Mouse (Mus musculus) ES-E14 (cell line): ENCODE measurements around the gene Yeats4. TPM values are rescaled to one million over a fixed set of nuclear protein-coding genes. Genes with fewer than 3 reads are reported as not detected.
A peak's percentile ranks its signal among the peaks of the same experiment; 100 is the strongest.

Source experiments
- DNase-seq: peaks from one replicate; pipeline ENCODE4 v3.0.0-alpha.2; 2013; ENCODE audit warnings: low read depth, low spot score
- H3K27ac ChIP-seq: 2 replicates; pipeline ENCODE4 v1.5.1; 2012; ENCODE audit warnings: low read depth, mild to moderate bottlenecking, low read length, moderate library complexity, mixed read lengths; ENCODE audit not compliant: poor library complexity, insufficient read depth, severe bottlenecking
- H3K36me3 ChIP-seq: 2 replicates; pipeline ENCODE4 v1.6.1; 2012; ENCODE audit warnings: mild to moderate bottlenecking, low read length, moderate library complexity, mixed read lengths; ENCODE audit not compliant: control insufficient read depth, poor library complexity, insufficient read depth, severe bottlenecking
- H3K4me1 ChIP-seq, 2 experiments: fragments of 150-350 bp in 1 of 2; sonication (generic) in 1 of 2; 2 replicates each; pipeline ENCODE4 v1.6.1; 2012; ENCODE audit warnings: low read length in 2 of 2, mild to moderate bottlenecking in 1 of 2, mixed read lengths in 1 of 2; ENCODE audit not compliant: control insufficient read depth in 2 of 2, insufficient read depth in 2 of 2, poor library complexity in 1 of 2
- H3K4me3 ChIP-seq, 2 experiments: fragments of 150-350 bp in 1 of 2; sonication (generic) in 1 of 2; 2 replicates each; pipeline ENCODE4 v1.5.1; 2012; ENCODE audit warnings: low read length in 2 of 2, low read depth in 1 of 2, mild to moderate bottlenecking in 1 of 2, mixed read lengths in 1 of 2; ENCODE audit not compliant: insufficient read depth in 1 of 2, poor library complexity in 1 of 2, severe bottlenecking in 1 of 2
- H3K9ac ChIP-seq: 2 replicates; pipeline ENCODE4 v1.6.1; 2012; ENCODE audit warnings: low read depth, mild to moderate bottlenecking, low read length, mixed read lengths; ENCODE audit not compliant: poor library complexity, insufficient read depth, severe bottlenecking
- H3K9me3 ChIP-seq: fragments of 150-350 bp; sonication (generic); 2 replicates; pipeline ENCODE4 v1.6.1; 2012; ENCODE audit warnings: low read depth, mild to moderate bottlenecking, low read length; ENCODE audit not compliant: control insufficient read depth, insufficient read depth
- CHD2 ChIP-seq: IDR thresholded peaks from 2 replicates; pipeline ENCODE4 v1.6.1; 2014; ENCODE audit warnings: mild to moderate bottlenecking, low read depth, low read length, inconsistent platforms
- HCFC1 ChIP-seq: IDR thresholded peaks from 2 replicates; pipeline ENCODE4 v1.6.1; 2012; ENCODE audit warnings: low read length, inconsistent platforms, borderline replicate concordance; ENCODE audit not compliant: insufficient read depth
- MAFK ChIP-seq: IDR thresholded peaks from 2 replicates; pipeline ENCODE4 v1.6.1; 2014; ENCODE audit warnings: mild to moderate bottlenecking, low read depth, low read length, inconsistent platforms; ENCODE audit not compliant: insufficient read depth
- ZC3H11A ChIP-seq: IDR thresholded peaks from 2 replicates; pipeline ENCODE4 v1.6.1; 2012; ENCODE audit warnings: low read depth, mild to moderate bottlenecking, inconsistent platforms, low read length, borderline replicate concordance
- ZNF384 ChIP-seq: IDR thresholded peaks from 2 replicates; pipeline ENCODE4 v1.6.1; 2012; ENCODE audit warnings: low read depth, low read length, inconsistent platforms
- in situ Hi-C, 2 experiments: fragments of 600-800 bp; cut with MboI; formaldehyde crosslinking; loops; one replicate each; pipeline ENCODE4 v1.15.1; 2025; ENCODE audit warnings: low sequenced_read_pairs in 2 of 2, inconsistent platforms in 1 of 2; ENCODE audit not compliant: unreplicated experiment in 2 of 2
- total RNA-seq: library from RNA; depleted of rRNA; stranded (reverse); fragments of 300-350 nt; gene quantifications from 2 replicates; pipeline ENCODE4 v1.2.3, GENCODE M21; 2012; rRNA removed

Yeats4 gene
- total RNA-seq, 1 experiment: 47.3 TPM

GRCm38 (mm10) chr10:117173566-117174438 is 50.5 kb downstream of the Yeats4 start:
- Histone ChIP-seq H3K4me1 (peaks cover 0 to 9% of the 10 kb centered on the region in 2 experiments; a peak in 1 of 4 replicates), H3K36me3 (no peaks in the 10 kb centered on the region), H3K9ac (no peak overlapping the region), H3K4me3 (peak overlapping the region; percentile 35 to 37), H3K9me3 (no peaks in the 10 kb centered on the region), H3K27ac (no peak overlapping the region; the same call in 1 of the 2 replicates)
- no peak for DNase-seq
- no peak for TF ChIP-seq ZC3H11A
- TF ChIP-seq CHD2: no peak
- TF ChIP-seq ZNF384: no peak
- TF ChIP-seq HCFC1: no peak
- no peak for TF ChIP-seq MAFK
- in situ Hi-C loops: no loop called here

GRCm38 (mm10) chr10:117173111-117173510 is 51.2 kb downstream of the Yeats4 start:
- no peaks in the 10 kb centered on the region for H3K36me3 ChIP-seq
- in situ Hi-C loops: no loop called here
- no peak overlapping the region for H3K4me3 ChIP-seq
- H3K4me1 ChIP-seq: peaks cover 0 to 9% of the 10 kb centered on the region in 2 experiments; a peak in 1 of 4 replicates
- no peaks in the 10 kb centered on the region for H3K9me3 ChIP-seq
- TF ChIP-seq CHD2 (no peak), MAFK (no peak), HCFC1 (no peak), ZC3H11A (no peak), ZNF384 (no peak)
- no peak for DNase-seq
- no peak overlapping the region for H3K9ac ChIP-seq
- no peak overlapping the region for H3K27ac ChIP-seq

- H3K4me3 ChIP-seq: no peak overlapping the region
- H3K9ac ChIP-seq: no peak overlapping the region
- H3K9me3 ChIP-seq: no peaks in the 10 kb centered on the region
- DNase-seq: no peak
- H3K4me1 ChIP-seq: peaks cover 0 to 9% of the 10 kb centered on the region in 2 experiments; a peak in 1 of 4 replicates
- H3K27ac ChIP-seq: no peak overlapping the region
- H3K36me3 ChIP-seq: no peaks in the 10 kb centered on the region
- in situ Hi-C loops: no loop called here
- TF ChIP-seq MAFK (no peak), ZC3H11A (no peak), CHD2 (no peak), ZNF384 (no peak), HCFC1 (no peak)
Measured at GRCm38 (mm10) chr10:117172069-117172468, 52.2 kb downstream of the Yeats4 start.

- in situ Hi-C loops: no loop called here
- Histone ChIP-seq H3K36me3 (no peaks in the 10 kb centered on the region), H3K4me3 (no peak overlapping the region), H3K9ac (no peak overlapping the region), H3K4me1 (no peaks in the 10 kb centered on the region), H3K27ac (peak overlapping the region; percentile 14; the same call in 1 of the 2 replicates), H3K9me3 (no peaks in the 10 kb centered on the region)
- TF ChIP-seq MAFK (peak; percentile 91), CHD2 (no peak)
- no peak for DNase-seq
Measured at GRCm38 (mm10) chr10:117166785-117167425, 57.4 kb downstream of the Yeats4 start.

Other genes starting within 250 kb of the Yeats4 start
- gene Best3, start 238.2 kb downstream of the Yeats4 start, total RNA-seq: 0.21 and 0.36 TPM in 2 replicates
- 0.27 and 0.53 TPM in 2 replicates for gene Lrrc10, start 179.2 kb downstream of the Yeats4 start, total RNA-seq
- 369 and 441 TPM in 2 replicates for gene Cct2, start 160.7 kb downstream of the Yeats4 start, total RNA-seq
- gene Frs2, start 76.0 kb downstream of the Yeats4 start, total RNA-seq: 11.7 and 17.3 TPM in 2 replicates
- gene 9530003J23Rik, start 14.2 kb upstream of the Yeats4 start, total RNA-seq: not detected in 2 replicates
- 0.13 TPM in 1 of 2 replicates, not detected in the other for gene Lyz2, start 57.8 kb upstream of the Yeats4 start, total RNA-seq
- gene Lyz1, start 68.4 kb upstream of the Yeats4 start, total RNA-seq: not detected in 2 replicates
- 116 and 129 TPM in 2 replicates for gene Cpsf6, start 155.5 kb upstream of the Yeats4 start, total RNA-seq